Mouse (Mus musculus) kidney, adult 2 months (tissue): ENCODE measurements around the gene Brinp2. TPM values are rescaled to one million over a fixed set of nuclear protein-coding genes. Genes with fewer than 3 reads are reported as not detected.

Source experiments
- DNase-seq: peaks from one replicate; pipeline ENCODE4 v3.0.0; 2021
- H3K27ac ChIP-seq: fragments of 200-500 bp; 2 replicates; pipeline ENCODE4 v1.5.1; 2012; ENCODE audit warnings: low read depth, low read length, control low read depth, inconsistent platforms; ENCODE audit not compliant: insufficient read depth
- H3K27me3 ChIP-seq: fragments of 200-500 bp; replicated peaks from 2 replicates; pipeline ENCODE4 v1.6.1; 2012; ENCODE audit warnings: mild to moderate bottlenecking, moderate library complexity, low read length, inconsistent platforms; ENCODE audit not compliant: control insufficient read depth, insufficient read depth
- H3K36me3 ChIP-seq: fragments of 200-500 bp; 2 replicates; pipeline ENCODE4 v1.6.1; 2012; ENCODE audit warnings: mild to moderate bottlenecking, moderate library complexity, low read length, inconsistent platforms; ENCODE audit not compliant: control insufficient read depth, insufficient read depth
- H3K4me1 ChIP-seq: fragments of 200-500 bp; 2 replicates; pipeline ENCODE4 v1.6.1; 2011; ENCODE audit warnings: low read length; ENCODE audit not compliant: control insufficient read depth, insufficient read depth
- H3K4me3 ChIP-seq: fragments of 200-500 bp; 2 replicates; pipeline ENCODE4 v1.5.1; 2011; ENCODE audit warnings: mild to moderate bottlenecking, low read depth, low read length, control low read depth; ENCODE audit not compliant: insufficient read depth
- CTCF ChIP-seq: fragments of 200-500 bp; conservative IDR thresholded peaks from 2 replicates; pipeline ENCODE4 v1.5.1; 2011; ENCODE audit warnings: low read depth, mild to moderate bottlenecking, control low read depth, low read length, moderate library complexity, mixed read lengths; ENCODE audit not compliant: insufficient read depth, insufficient read length
- POLR2A ChIP-seq: fragments of 200-500 bp; IDR thresholded peaks from one replicate; pipeline ENCODE4 v1.6.1; 2011; ENCODE audit warnings: low read depth, low read length, control low read depth
- WGBS: fragments of 180-500 bp; shearing (Covaris S2); methylation state at CpG from one replicate; pipeline ENCODE4 v1.1.7; 2018; 5-methylcytosine and 5-hydroxymethylcytosine counted together
- polyA plus RNA-seq: library from polyadenylated mRNA; depleted of rRNA; stranded (reverse); fragments of >200 nt; gene quantifications from 2 replicates; pipeline ENCODE4 v1.2.3, GENCODE M21; 2012

Brinp2 gene
- polyA plus RNA-seq, 1 experiment = 0.36 TPM

DNA sequence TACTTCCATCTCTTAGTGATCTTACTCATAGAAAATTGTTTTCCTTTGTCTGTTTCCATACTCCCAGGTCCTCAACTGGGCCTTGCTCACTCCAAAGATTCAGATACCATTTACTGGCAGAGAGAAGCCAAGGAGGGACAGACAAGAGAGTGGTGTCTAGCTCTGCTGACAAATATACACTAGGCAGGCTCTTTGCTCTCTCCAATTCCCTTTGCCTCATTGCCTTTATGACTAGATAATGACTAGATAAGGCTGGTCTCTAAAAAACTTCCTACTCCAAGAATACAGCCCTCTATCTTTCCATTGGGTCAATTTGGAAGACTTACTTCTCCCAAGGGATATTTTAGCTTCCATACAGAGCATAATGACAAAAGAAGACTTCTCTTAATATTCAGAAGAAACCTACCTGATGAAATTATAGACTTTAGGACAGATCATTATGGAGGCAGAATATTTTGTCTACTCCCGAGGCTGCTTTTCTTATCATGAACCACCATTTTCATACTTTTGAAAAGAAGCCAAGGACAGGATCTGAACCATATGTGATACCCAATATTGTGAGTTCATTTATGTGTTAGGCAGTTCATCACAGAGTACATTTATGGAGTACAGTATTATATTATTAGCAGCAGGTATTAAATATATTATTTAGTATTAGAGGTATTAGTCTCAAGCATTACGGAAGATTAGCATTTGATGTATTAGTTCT is 114.1 kb downstream of the Brinp2 start:
- H3K4me1 ChIP-seq = no peaks in the 10 kb centered on the region
- no peak for DNase-seq
- H3K27me3 ChIP-seq = no peaks in the 10 kb centered on the region
- no peak overlapping the region for H3K4me3 ChIP-seq
- TF ChIP-seq POLR2A = no peak
- TF ChIP-seq CTCF = no peak
- no peaks in the 10 kb centered on the region for H3K36me3 ChIP-seq
- no peak overlapping the region for H3K27ac ChIP-seq
- WGBS = 92% methylated on average over 2 of the region's 2 CpGs

DNA sequence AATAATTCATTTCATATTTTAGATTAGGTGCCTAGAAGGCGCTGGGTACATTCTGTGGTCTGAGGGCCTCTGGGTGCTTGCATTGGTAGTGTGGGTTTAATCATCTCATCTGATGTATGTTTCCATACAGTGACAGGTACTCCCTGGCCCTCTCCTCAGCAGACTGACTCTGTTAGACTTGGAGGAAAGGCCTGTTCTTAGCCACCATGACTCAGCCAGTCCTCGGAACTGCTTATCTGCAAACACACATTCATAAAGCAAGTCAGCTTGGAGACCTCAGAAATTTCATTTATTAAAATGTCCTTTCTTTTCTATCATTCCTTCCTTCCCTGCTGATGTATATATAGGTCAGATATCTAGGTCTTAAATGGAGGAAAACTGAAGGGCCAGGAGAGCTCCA is 116.3 kb downstream of the Brinp2 start:
- H3K27me3 ChIP-seq = no peaks in the 10 kb centered on the region
- TF ChIP-seq POLR2A (no peak), CTCF (no peak)
- DNase-seq = no peak
- WGBS = 85% methylated on average over 2 of the region's 2 CpGs
- no peak overlapping the region for H3K4me3 ChIP-seq
- H3K4me1 ChIP-seq = no peaks in the 10 kb centered on the region
- H3K27ac ChIP-seq = no peak overlapping the region
- H3K36me3 ChIP-seq = no peaks in the 10 kb centered on the region

DNA sequence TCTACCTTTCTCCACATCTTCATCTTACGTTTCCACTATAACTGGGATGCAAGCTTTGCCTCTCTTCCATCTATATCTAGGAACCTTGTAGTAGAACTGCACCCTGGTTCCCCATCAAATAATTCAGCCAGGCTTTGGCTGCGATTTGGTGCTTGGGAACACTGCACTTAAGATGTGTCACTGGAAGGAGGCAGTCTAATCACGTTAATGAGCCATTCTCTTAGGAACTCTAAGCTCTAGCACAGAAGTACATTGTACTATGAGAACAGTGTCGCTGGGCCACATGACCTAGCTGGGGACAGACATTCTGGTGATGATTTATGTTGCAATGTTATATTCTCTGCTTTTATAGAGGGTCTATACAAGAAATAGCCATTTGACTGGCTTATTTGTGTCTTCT is 117.4 kb downstream of the Brinp2 start:
- no peak overlapping the region for H3K4me3 ChIP-seq
- no peak overlapping the region for H3K27ac ChIP-seq
- H3K36me3 ChIP-seq = no peaks in the 10 kb centered on the region
- H3K4me1 ChIP-seq = no peaks in the 10 kb centered on the region
- no peak for TF ChIP-seq POLR2A
- no peaks in the 10 kb centered on the region for H3K27me3 ChIP-seq
- WGBS = 58% methylated on average over 4 of the region's 4 CpGs
- no peak for DNase-seq

DNA sequence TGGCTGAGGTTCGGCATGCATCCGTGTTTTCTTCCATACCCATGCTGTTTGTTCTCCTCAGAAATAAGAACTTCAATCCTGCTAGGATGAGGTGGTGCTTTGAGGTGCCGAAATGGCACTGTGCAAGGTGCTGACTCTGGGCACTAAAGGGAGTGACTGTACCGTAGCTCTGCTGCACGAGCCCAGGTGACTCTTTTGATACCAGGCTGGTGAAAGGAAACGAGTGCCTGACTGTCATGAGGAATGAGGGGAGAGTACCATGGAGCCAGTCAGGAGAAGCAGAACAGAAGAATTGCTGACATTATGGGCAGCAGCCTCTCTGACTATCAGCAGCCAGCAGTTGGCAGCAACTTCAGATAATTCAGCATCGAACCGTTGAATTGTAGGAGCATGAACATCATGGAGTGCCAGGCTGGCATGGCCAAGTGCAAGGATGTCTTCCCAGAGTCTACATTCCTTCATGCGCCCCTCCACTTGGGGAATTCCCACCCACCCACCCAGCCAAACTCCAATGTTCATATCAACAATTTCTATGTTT is 127.4 kb downstream of the Brinp2 start:
- 87% methylated on average over 9 of the region's 9 CpGs for WGBS
- no peaks in the 10 kb centered on the region for H3K4me1 ChIP-seq
- TF ChIP-seq POLR2A = no peak
- no peak for TF ChIP-seq CTCF
- H3K4me3 ChIP-seq = no peak overlapping the region
- H3K27me3 ChIP-seq = no peaks in the 10 kb centered on the region
- no peaks in the 10 kb centered on the region for H3K36me3 ChIP-seq
- DNase-seq = no peak
- H3K27ac ChIP-seq = no peak overlapping the region

DNA sequence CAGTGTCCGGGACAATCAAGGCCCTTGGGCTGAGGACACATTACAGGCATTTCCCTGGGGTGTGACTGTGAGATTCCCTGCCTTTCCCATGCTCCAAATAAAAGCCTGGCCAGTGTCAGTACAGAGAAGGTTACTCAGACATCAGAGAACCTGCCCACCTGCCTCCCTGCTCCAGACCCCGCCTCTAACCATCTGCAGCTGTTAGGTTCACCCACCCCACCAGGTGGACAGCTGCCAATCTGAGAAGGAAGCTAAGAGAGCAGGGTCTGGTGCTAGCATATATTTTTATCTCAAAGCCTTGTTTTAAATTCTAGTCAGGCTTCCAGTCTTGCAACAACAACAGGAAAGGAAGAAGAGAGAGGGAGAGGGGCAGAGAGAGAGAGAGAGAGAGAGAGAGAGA is 128.9 kb downstream of the Brinp2 start:
- 72% methylated on average over 2 of the region's 2 CpGs for WGBS
- Histone ChIP-seq H3K4me3 (no peak overlapping the region), H3K4me1 (no peaks in the 10 kb centered on the region), H3K27ac (no peak overlapping the region), H3K27me3 (no peaks in the 10 kb centered on the region), H3K36me3 (no peaks in the 10 kb centered on the region)
- DNase-seq = no peak
- no peak for TF ChIP-seq POLR2A
- TF ChIP-seq CTCF = no peak

DNA sequence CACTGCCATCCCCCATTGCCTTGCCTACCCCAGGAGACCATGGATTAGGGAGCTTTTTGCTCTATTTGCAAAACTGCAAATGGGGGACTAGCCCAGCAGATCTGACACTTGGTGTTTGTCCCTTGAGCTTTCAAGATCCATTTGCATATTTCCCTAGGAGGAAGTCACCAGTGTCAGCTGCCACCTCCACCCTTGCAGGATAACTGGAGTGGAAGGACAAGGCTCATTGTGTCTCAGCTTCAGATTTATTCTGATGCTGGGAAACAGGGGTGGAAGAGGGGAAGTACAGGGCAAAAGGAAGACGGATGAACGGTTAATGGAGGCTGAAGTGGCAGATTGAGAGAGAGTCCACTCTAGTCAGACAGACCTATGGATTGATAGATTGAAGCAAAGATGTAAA is 129.4 kb downstream of the Brinp2 start:
- no peaks in the 10 kb centered on the region for H3K27me3 ChIP-seq
- H3K36me3 ChIP-seq = no peaks in the 10 kb centered on the region
- TF ChIP-seq POLR2A (no peak), CTCF (no peak)
- no peak overlapping the region for H3K27ac ChIP-seq
- H3K4me3 ChIP-seq = no peak overlapping the region
- DNase-seq = no peak
- 54% methylated on average over 2 of the region's 2 CpGs for WGBS
- H3K4me1 ChIP-seq = no peaks in the 10 kb centered on the region

DNA sequence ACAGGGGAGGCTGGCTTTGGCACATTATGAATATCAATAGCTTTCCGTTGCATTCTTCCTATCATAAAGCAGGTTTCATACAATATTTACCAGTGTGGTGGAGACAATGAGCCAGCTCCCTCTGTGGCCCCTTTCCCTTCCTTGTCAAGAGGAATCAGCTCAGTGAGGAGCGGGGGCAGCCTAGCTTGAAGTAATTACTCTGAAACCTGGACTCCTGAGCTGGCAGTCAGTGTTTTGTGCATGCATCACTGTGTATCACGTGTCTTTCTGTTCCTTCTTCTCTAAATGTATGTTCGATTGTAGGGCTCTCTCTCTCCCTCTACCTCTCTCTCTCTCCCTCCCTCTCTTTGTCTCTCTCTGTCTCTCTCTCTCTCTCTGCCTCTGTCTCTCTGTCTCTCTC is 135.1 kb downstream of the Brinp2 start:
- DNase-seq = no peak
- H3K27me3 ChIP-seq = no peaks in the 10 kb centered on the region
- H3K36me3 ChIP-seq = no peaks in the 10 kb centered on the region
- no peaks in the 10 kb centered on the region for H3K4me1 ChIP-seq
- WGBS = 47% methylated on average over 4 of the region's 4 CpGs
- no peak overlapping the region for H3K27ac ChIP-seq
- TF ChIP-seq POLR2A (no peak), CTCF (no peak)
- no peak overlapping the region for H3K4me3 ChIP-seq

DNA sequence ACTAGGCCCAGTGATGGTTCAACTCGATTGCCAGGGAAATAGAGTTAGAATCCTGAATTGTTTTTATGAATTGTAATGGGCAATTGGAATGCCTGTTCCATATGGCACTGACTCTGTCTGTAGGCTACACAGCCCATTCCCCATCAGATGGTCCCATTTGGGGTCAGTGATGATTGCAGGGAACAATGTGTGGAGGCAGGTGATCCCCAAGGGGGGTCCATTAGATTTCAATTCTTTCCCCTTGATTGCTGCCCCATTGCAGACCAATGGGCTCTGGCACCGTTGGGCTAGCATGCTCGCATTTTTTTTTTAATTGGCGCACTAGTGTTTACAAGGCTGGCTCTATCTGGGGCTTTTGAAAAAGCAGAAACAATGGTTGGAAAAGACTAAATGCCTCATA is 136.0 kb downstream of the Brinp2 start:
- TF ChIP-seq CTCF = no peak
- no peak for TF ChIP-seq POLR2A
- WGBS = 83% methylated on average over 4 of the region's 4 CpGs
- no peak overlapping the region for H3K4me3 ChIP-seq

More for the DNA sequence above, 136.0 kb downstream of the Brinp2 start:
- Histone ChIP-seq H3K27me3 (no peaks in the 10 kb centered on the region), H3K4me1 (no peaks in the 10 kb centered on the region), H3K36me3 (no peaks in the 10 kb centered on the region), H3K27ac (no peak overlapping the region)
- no peak for DNase-seq
